Mouse (Mus musculus) limb, embryonic 10.5 days (tissue): Measurements from ENCODE around the gene Pard3b. TPM values are rescaled to one million over a fixed set of nuclear protein-coding genes. Genes with fewer than 3 reads are reported as not detected.

ENCODE experiments used
- DNase-seq: peaks from one replicate; pipeline ENCODE4 v3.0.0-alpha.2; 2017; ENCODE audit warnings: low spot score
- H3K27ac ChIP-seq: fragments of 300-500 bp; sonication (generic); 2 replicates; pipeline ENCODE4 v1.5.1; 2016; ENCODE audit warnings: mild to moderate bottlenecking
- H3K27me3 ChIP-seq: fragments of 300-500 bp; sonication (generic); 2 replicates; pipeline ENCODE4 v1.6.1; 2016; ENCODE audit warnings: low read depth, mild to moderate bottlenecking; ENCODE audit not compliant: poor library complexity, severe bottlenecking
- H3K36me3 ChIP-seq: fragments of 300-500 bp; sonication (generic); 2 replicates; pipeline ENCODE4 v1.6.1; 2016; ENCODE audit warnings: mild to moderate bottlenecking, moderate library complexity
- H3K4me1 ChIP-seq: fragments of 300-500 bp; sonication (generic); 2 replicates; pipeline ENCODE4 v1.6.1; 2016
- H3K4me3 ChIP-seq: fragments of 300-500 bp; sonication (generic); 2 replicates; pipeline ENCODE4 v1.5.1; 2016; ENCODE audit warnings: mild to moderate bottlenecking, moderate library complexity
- H3K9me3 ChIP-seq: fragments of 300-500 bp; sonication (generic); replicated peaks from 2 replicates; pipeline ENCODE4 v1.6.1; 2016; ENCODE audit warnings: mild to moderate bottlenecking
- WGBS: fragments of 180-500 bp; shearing (Covaris S2); methylation state at CpG from one replicate; pipeline ENCODE4 v1.1.7; 2016; 5-methylcytosine and 5-hydroxymethylcytosine counted together
- polyA plus RNA-seq: library from polyadenylated mRNA; unstranded; fragments of >200 nt; fragmentation: Nextera tagmentation; extraction: Ambion mirVana; gene quantifications from 2 replicates; pipeline ENCODE4 v1.2.1, GENCODE M21; 2016

Pard3b gene
- polyA plus RNA-seq, 1 experiment from 2014 or later = 5.0 TPM

DNA sequence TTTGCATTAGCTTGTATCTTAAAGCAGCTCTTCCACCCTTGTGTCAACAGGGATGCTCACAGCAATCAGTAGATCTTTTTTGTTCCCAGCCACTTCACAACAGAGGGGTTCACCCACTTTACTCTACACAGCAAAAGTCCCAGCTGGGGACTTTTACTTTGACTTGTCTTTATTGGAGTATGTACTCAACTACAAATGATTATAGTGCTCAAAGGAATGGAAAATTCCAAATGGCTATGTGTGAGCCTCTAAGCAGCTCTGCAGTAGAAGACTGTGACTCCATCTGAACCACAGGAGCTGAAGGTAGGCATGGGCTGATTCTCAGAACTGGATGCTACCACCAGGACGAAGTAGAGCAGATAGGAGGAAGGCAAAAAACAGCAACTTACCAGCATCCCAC is 983.8 kb downstream of the Pard3b start:
- no peak overlapping the region for H3K27ac ChIP-seq
- no peaks in the 10 kb centered on the region for H3K9me3 ChIP-seq
- no peak for DNase-seq
- H3K4me1 ChIP-seq = peaks cover 17% of the 10 kb centered on the region
- WGBS = 85% methylated on average over 1 of the region's 1 CpGs
- H3K36me3 ChIP-seq = no peaks in the 10 kb centered on the region
- peaks cover 73% of the 10 kb centered on the region for H3K27me3 ChIP-seq
- H3K4me3 ChIP-seq = no peak overlapping the region

DNA sequence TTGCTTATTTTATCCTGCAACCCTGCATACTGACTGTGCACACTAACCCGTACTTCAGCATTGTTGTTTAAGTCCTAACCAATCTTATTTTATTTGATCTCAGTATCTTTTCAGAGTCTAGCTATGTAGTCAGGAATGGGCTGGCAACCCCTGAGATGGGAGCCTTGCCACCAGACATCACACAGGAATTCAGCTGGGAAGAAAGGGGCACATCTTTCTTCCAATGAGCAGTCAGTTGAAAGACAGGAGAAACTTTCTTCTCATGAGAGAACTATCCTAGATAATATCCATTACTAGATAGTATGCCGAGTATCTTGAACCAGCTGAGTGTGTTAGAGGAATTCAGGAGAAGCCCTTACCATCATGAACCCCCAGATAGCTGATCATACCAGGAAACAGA is 985.5 kb downstream of the Pard3b start:
- H3K27ac ChIP-seq = no peak overlapping the region
- H3K4me1 ChIP-seq = peaks cover 8% of the 10 kb centered on the region
- no peaks in the 10 kb centered on the region for H3K9me3 ChIP-seq
- H3K27me3 ChIP-seq = peaks cover 89% of the 10 kb centered on the region
- WGBS = 88% methylated on average over 2 of the region's 2 CpGs
- H3K36me3 ChIP-seq = no peaks in the 10 kb centered on the region
- no peak for DNase-seq
- no peak overlapping the region for H3K4me3 ChIP-seq

DNA sequence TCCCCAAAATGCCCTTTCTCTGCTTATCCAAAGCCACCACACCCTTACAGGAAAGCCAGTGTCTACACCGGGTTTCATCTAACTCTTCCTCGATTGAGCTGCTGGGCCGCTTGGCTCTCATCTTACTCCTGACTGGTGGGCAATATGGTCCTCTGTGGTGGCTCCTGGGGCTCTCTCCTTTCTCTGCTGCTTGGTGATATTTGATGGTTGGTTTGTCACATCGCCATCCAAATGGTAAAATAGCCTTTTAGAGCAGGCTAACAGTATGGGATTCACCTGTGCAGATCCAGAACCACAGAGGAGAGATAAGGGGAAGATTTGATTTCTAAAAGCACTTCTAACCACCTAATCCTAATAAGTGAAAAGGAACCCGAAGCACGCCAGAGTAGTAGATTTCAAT is 986.2 kb downstream of the Pard3b start:
- no peaks in the 10 kb centered on the region for H3K9me3 ChIP-seq
- H3K27me3 ChIP-seq = peaks cover 89% of the 10 kb centered on the region
- WGBS = 85% methylated on average over 6 of the region's 6 CpGs
- no peak for DNase-seq
- no peak overlapping the region for H3K4me3 ChIP-seq
- no peak overlapping the region for H3K27ac ChIP-seq
- peaks cover 8% of the 10 kb centered on the region for H3K4me1 ChIP-seq
- no peaks in the 10 kb centered on the region for H3K36me3 ChIP-seq

DNA sequence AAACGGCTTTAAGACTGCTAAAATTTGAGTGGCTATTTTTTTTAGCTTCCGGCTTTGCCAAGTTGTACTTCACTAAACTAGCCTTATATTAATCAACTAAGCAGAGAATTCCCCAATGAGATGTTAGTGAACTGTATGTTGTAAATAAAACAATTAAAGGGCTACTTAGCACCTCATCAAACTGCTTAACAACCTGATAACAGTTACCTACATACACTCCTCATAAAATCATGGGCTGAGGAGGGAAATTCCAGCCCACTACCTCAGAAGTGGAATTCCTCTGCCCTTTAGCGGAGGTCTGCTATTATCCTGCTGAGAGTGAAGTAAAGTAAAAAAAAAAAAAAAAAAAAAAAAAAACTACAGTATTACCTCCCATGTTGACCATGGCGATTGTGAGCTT is 986.7 kb downstream of the Pard3b start:
- H3K27me3 ChIP-seq = peaks cover 89% of the 10 kb centered on the region
- H3K4me1 ChIP-seq = peaks cover 8% of the 10 kb centered on the region
- no peaks in the 10 kb centered on the region for H3K9me3 ChIP-seq
- no peak for DNase-seq
- 49% methylated on average over 4 of the region's 4 CpGs for WGBS
- H3K36me3 ChIP-seq = no peaks in the 10 kb centered on the region
- no peak overlapping the region for H3K4me3 ChIP-seq
- no peak overlapping the region for H3K27ac ChIP-seq

DNA sequence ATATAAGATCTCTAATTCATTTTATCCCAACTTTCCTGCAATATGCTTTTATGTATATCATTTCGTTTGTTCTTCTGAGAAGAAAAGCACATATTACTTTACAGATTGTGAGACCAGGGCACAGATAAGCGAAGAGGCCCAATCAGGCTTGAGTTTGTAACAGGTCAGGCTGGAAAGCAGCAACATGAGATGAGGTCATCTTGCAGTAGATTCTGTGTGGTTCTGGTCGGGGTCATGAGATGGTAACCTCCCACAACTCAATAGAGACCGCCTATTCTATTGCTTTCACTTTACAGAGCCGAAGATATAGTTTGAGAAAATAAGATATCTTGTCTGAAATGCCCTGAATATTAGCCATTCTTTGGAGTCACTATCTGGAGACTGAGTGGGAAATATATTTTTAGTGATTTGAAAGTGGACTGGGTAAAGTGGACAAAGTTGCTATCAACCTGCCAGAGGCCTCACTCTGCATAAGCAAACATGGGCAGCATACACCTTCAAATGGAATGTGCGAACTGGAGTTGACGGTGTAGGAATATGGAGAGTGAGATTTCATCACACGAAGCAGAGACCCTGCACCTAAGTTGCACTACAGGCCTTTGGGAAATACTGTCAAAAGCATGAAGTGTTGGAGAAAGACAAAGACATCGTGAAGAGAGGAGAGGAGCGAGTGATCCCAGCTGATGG is 987.3 kb downstream of the Pard3b start:
- Histone ChIP-seq H3K4me3 (no peak overlapping the region), H3K9me3 (no peaks in the 10 kb centered on the region), H3K4me1 (peaks cover 10% of the 10 kb centered on the region), H3K36me3 (no peaks in the 10 kb centered on the region), H3K27ac (no peak overlapping the region), H3K27me3 (peaks cover 89% of the 10 kb centered on the region)
- DNase-seq = no peak
- WGBS = 89% methylated on average over 10 of the region's 10 CpGs

DNA sequence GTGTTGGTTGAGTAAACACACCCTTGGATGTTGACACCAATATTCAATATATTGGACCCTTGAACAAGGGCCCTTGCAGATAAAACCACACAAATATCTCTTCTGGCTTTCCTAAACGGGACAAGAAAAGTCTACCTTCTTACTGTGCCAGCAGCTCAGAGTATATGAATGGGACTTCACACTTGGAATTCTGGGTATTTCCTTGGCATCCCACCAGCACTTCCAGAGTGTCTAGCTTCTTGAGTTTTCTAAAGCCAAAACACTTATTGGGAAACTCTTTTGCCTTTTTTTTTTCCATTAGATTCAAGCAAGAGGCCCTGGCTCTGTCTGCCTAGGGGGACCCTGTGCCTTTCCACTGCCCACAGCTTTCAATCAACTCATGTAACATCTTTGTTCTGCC is 991.3 kb downstream of the Pard3b start:
- Histone ChIP-seq H3K4me1 (peaks cover 22% of the 10 kb centered on the region), H3K36me3 (no peaks in the 10 kb centered on the region), H3K9me3 (no peaks in the 10 kb centered on the region), H3K27ac (no peak overlapping the region), H3K4me3 (no peak overlapping the region), H3K27me3 (peaks cover 77% of the 10 kb centered on the region)
- 91% methylated on average over 1 of the region's 1 CpGs for WGBS
- no peak for DNase-seq

DNA sequence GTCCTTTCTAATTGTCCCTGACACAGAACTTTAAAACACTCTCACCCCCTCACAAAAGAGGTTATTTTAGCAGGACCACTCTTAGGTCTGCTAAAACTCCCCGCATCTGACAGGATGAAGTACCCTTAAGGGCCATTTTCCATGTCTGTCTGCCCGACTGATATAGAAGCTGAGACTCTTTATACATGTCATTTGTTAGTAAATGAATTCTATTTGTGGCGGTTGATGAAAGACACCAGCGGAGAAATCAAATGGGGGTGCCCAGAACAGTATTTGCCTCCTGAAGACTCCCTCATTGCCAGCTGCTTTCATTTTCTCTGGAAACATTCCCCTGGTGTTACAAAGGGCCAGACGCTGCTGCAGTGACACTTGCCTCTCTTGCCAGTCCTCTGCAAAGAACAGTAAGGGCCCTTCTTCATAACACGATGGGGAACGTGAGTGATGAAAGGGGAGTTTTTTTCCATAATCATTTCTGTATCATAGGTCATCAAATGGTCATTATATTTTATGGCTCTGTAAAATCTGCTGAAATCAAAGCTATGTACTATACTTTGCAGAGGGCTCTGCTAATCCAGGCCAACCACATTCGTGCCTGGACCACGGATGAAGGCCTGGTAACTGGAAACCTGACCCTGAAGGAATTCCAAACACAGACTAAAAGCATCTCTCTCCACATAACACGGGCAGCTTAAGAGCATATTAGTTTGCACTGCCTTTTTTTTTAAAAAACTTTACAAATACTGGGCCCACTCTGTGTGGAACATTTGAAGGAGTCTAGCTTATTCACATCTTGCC is 993.1 kb downstream of the Pard3b start:
- 64% methylated on average over 10 of the region's 10 CpGs for WGBS
- Histone ChIP-seq H3K4me3 (no peak overlapping the region), H3K9me3 (no peaks in the 10 kb centered on the region), H3K36me3 (no peaks in the 10 kb centered on the region), H3K27ac (peak overlapping the region; percentile 40; the same call in 1 of the 2 replicates), H3K27me3 (peaks cover 75% of the 10 kb centered on the region), H3K4me1 (peaks cover 35% of the 10 kb centered on the region)
- no peak for DNase-seq

DNA sequence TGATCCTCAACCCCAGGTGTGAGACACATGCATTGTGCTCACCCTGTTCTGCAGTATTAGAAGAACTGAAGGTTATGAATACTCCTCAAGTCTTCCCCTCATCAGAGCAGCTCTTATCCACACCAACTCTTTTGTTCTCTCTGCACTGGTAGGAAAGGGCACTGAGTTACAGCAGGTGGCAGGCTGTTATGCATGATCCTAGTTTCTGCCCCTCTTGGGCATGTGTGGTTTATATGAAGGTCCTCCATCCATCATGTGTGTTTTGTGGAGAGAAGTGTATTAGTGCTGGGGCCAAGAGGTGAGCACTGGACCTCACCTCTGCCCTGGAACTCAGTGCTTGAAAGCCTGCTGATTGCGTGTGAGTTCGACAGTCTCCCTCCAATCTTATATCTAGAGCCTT is 994.3 kb downstream of the Pard3b start:
- WGBS = 85% methylated on average over 2 of the region's 2 CpGs
- H3K36me3 ChIP-seq = no peaks in the 10 kb centered on the region
- H3K9me3 ChIP-seq = no peaks in the 10 kb centered on the region
- H3K27me3 ChIP-seq = peaks cover 72% of the 10 kb centered on the region
- H3K27ac ChIP-seq = peak overlapping the region; percentile 25; the same call in 1 of the 2 replicates
- no peak overlapping the region for H3K4me3 ChIP-seq
- DNase-seq = no peak
- peaks cover 43% of the 10 kb centered on the region for H3K4me1 ChIP-seq

DNA sequence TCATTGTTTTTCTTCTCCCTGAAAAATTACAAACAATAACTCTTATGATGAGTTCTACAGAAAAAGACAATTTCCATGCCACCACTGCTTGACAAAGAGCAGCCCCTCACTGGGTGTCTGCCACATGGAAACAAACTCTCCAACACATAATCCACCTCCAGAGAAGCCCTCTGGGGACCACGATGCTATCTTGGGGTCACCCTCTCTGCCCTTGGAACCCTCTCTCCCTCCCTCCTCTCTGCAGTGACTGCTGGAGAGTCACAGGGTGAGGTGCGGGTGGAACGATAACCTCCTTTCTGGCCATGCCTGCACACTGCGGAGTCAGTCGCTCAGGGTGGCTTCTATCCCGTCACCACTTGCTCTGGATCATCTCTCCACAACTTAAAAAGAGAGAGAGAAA is 996.6 kb downstream of the Pard3b start:
- 67% methylated on average over 6 of the region's 6 CpGs for WGBS
- H3K4me1 ChIP-seq = peaks cover 43% of the 10 kb centered on the region
- H3K27me3 ChIP-seq = peaks cover 62% of the 10 kb centered on the region
- H3K9me3 ChIP-seq = no peaks in the 10 kb centered on the region
- no peak for DNase-seq
- H3K27ac ChIP-seq = peak overlapping the region; percentile 37; the same call in 1 of the 2 replicates
- no peak overlapping the region for H3K4me3 ChIP-seq
- no peaks in the 10 kb centered on the region for H3K36me3 ChIP-seq

DNA sequence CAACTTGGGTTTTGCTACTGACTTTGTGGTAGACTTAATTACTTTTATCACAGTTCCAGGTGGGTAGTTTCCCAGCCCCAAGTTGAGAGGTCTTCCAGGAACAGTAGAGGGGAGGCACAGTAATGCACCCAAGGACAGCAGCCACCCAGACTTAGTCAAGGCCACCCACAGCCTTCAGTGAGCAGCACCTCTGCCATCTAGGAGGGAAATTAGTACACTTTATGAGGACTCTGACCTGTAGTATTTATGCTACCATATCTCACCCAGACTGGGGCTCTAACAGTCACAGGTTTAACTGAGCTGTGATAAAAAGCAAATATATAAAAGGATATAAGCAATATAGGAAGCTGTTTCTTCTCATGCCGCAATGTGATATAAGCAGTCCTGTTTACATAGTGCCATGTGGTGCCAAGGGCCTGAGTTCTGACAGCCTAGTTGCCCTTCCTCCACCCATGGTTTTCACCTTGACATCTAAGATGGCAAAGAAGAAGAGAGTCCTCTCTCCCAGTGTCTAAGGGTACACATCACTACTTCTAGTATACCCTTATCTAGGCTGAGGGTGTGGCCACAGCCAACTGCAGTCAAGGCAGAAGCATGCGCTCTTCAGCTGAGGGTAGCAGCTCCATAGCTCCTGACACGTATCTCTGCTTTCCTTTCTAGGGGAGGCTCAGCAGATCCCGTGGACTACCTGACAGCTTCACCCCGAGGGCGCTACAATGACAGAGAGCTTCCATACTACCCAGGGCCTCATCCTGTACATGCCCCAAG is 998.5 kb downstream of the Pard3b start:
- H3K36me3 ChIP-seq = no peaks in the 10 kb centered on the region

DNA sequence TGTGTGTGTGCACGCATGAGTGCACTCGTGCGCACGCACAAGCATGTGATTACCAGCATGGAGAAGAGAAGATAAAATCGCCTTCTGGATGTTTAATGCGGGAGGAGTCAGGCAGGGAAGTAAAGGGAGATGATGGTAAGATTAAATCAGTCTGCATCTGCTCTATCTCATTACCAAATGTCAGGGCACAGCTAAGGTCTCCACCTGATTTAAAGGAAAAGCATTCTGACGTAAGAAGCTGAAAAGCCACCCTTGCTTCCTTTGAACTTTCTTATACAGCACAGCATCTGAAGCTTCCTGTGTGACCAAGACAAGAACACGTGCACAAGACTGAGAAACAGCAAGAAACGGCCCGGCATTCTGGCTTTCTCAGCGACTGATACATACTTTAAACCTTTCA is 1000.4 kb downstream of the Pard3b start:
- H3K4me3 ChIP-seq = no peak overlapping the region
- 87% methylated on average over 11 of the region's 11 CpGs for WGBS
- DNase-seq = no peak

More for the DNA sequence above, 998.5 kb downstream of the Pard3b start:
- Histone ChIP-seq H3K4me3 (no peak overlapping the region), H3K27ac (no peak overlapping the region), H3K27me3 (peaks cover 55% of the 10 kb centered on the region), H3K4me1 (peaks cover 33% of the 10 kb centered on the region), H3K9me3 (no peaks in the 10 kb centered on the region)
- DNase-seq = no peak
- 95% methylated on average over 6 of the region's 6 CpGs for WGBS

DNA sequence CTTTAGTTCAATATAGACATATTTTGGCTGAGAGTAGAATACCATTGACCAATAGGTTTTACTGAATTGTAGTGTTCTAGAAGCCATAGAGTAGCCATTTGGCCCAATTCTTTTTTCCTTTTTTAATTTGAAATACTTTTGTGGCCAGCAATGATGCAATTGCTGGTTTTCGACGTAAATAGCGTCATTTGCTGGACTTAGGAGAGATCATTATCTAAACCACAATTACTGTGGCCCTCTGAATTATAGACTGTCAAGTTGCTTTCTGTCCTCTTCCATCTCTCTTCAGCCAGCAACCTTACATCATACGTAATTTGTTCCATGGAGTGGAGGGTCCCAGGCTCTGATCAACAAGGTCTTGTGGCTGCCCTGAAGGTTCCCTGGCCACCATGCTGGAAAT is 1000.8 kb downstream of the Pard3b start:
- peaks cover 38% of the 10 kb centered on the region for H3K27me3 ChIP-seq
- H3K36me3 ChIP-seq = no peaks in the 10 kb centered on the region
- no peak overlapping the region for H3K4me3 ChIP-seq
- DNase-seq = no peak
- peaks cover 32% of the 10 kb centered on the region for H3K4me1 ChIP-seq
- no peaks in the 10 kb centered on the region for H3K9me3 ChIP-seq
- 63% methylated on average over 4 of the region's 4 CpGs for WGBS
- no peak overlapping the region for H3K27ac ChIP-seq

More for the DNA sequence above, 1000.4 kb downstream of the Pard3b start:
- Histone ChIP-seq H3K36me3 (no peaks in the 10 kb centered on the region), H3K4me1 (peaks cover 28% of the 10 kb centered on the region), H3K27ac (no peak overlapping the region), H3K27me3 (peaks cover 43% of the 10 kb centered on the region), H3K9me3 (no peaks in the 10 kb centered on the region)
